Mouse (Mus musculus): ENCODE data around the gene Abhd11. TPM values are rescaled to one million over a fixed set of nuclear protein-coding genes. Genes with fewer than 3 reads are reported as not detected.
"Not testable (repeated sequence)": the region's sequence is repeated elsewhere in the genome, so short reads cannot be mapped to it uniquely, and the experiment has no call there.

The Abhd11 gene
- polyA plus RNA-seq, 2 experiments from 2014 or later, result 53.9 to 66.7 TPM

- peak; percentile 82 for ATAC-seq
These were observed 15.8 kb downstream of the Abhd11 start for GRCm38 (mm10) chr5:135024665-135025224.

GRCm38 (mm10) chr5:135025899-135026298, 16.9 kb downstream of the Abhd11 start:
- no peak for ATAC-seq

- ATAC-seq, result no peak
These were observed 20.3 kb downstream of the Abhd11 start for GRCm38 (mm10) chr5:135029007-135029854.

- no peak for ATAC-seq
These were observed 23.6 kb downstream of the Abhd11 start for GRCm38 (mm10) chr5:135032581-135032980.

- no peak for ATAC-seq
These were observed 25.6 kb downstream of the Abhd11 start for GRCm38 (mm10) chr5:135034593-135034992.

- ATAC-seq, result no peak
These were observed 26.8 kb downstream of the Abhd11 start for GRCm38 (mm10) chr5:135035608-135036359.

GRCm38 (mm10) chr5:135037946-135038345, 29.0 kb downstream of the Abhd11 start:
- no peak for ATAC-seq

GRCm38 (mm10) chr5:135039541-135039940, 30.6 kb downstream of the Abhd11 start:
- ATAC-seq, result no peak

GRCm38 (mm10) chr5:135040059-135040458, 31.1 kb downstream of the Abhd11 start:
- ATAC-seq, result no peak

- ATAC-seq, result no peak
These were observed 31.8 kb downstream of the Abhd11 start for GRCm38 (mm10) chr5:135040777-135041176.

- ATAC-seq, result no peak
These were observed 33.3 kb downstream of the Abhd11 start for GRCm38 (mm10) chr5:135042105-135042788.

GRCm38 (mm10) chr5:135044575-135044974, 35.6 kb downstream of the Abhd11 start:
- ATAC-seq, result no peak

- no peak for ATAC-seq
These were observed 39.6 kb downstream of the Abhd11 start for GRCm38 (mm10) chr5:135048539-135048938.

GRCm38 (mm10) chr5:135049268-135049667, 40.3 kb downstream of the Abhd11 start:
- ATAC-seq, result not testable (repeated sequence)

- no peak for ATAC-seq
These were observed 44.4 kb downstream of the Abhd11 start for GRCm38 (mm10) chr5:135053356-135053755.

Other genes with a start within 250 kb of the Abhd11 start
- gene Tmem270, start 102.4 kb upstream of the Abhd11 start, polyA plus RNA-seq (2017; shearing (Covaris generic)), result not detected
- 1 to 10 TPM in 1 of 2 experiments, not detected in 1; 1.3 TPM for gene Cldn13, start 93.6 kb upstream of the Abhd11 start, polyA plus RNA-seq (2017; shearing (Covaris generic))
- 10 to 100 TPM; 20.4 to 23.3 TPM for gene Mettl27, start 76.8 kb upstream of the Abhd11 start, polyA plus RNA-seq (2017; shearing (Covaris generic))
- gene Cldn4, start 62.2 kb upstream of the Abhd11 start, polyA plus RNA-seq (2017; shearing (Covaris generic)), result not detected
- gene Cldn3, start 22.9 kb upstream of the Abhd11 start, polyA plus RNA-seq (2017; shearing (Covaris generic)), result not detected
- 10 to 100 TPM; 15.1 to 15.2 TPM for gene Stx1a, start 14.3 kb downstream of the Abhd11 start, polyA plus RNA-seq (2017; shearing (Covaris generic))
- 10 to 100 TPM; 27.4 to 30.4 TPM for gene Dnajc30, start 55.0 kb downstream of the Abhd11 start, polyA plus RNA-seq (2017; shearing (Covaris generic))
- gene Bud23, start 55.8 kb downstream of the Abhd11 start, polyA plus RNA-seq (2017; shearing (Covaris generic)), result 10 to 100 TPM; 60.3 to 84.8 TPM
- not detected for gene Vps37d, start 69.1 kb downstream of the Abhd11 start, polyA plus RNA-seq (2017; shearing (Covaris generic))
- gene Mlxipl, start 80.7 kb downstream of the Abhd11 start, polyA plus RNA-seq (2017; shearing (Covaris generic)), result not detected
- gene Tbl2, start 140.5 kb downstream of the Abhd11 start, polyA plus RNA-seq (2017; shearing (Covaris generic)), result 1 to 10 TPM; 5.2 to 5.4 TPM
- 10 to 100 TPM; 41.8 to 53.6 TPM for gene Bcl7b, start 159.1 kb downstream of the Abhd11 start, polyA plus RNA-seq (2017; shearing (Covaris generic))
- gene Baz1b, start 178.1 kb downstream of the Abhd11 start, polyA plus RNA-seq (2017; shearing (Covaris generic)), result 10 to 100 TPM; 20.8 to 23.9 TPM
- gene Fzd9, start 242.1 kb downstream of the Abhd11 start, polyA plus RNA-seq (2017; shearing (Covaris generic)), result not detected

Measured in activated CD4-positive, CD25-positive, alpha-beta regulatory T cell, adult 4 months (primary cell).